Mouse (Mus musculus): Measurements from ENCODE around the gene Renbp.

DNA sequence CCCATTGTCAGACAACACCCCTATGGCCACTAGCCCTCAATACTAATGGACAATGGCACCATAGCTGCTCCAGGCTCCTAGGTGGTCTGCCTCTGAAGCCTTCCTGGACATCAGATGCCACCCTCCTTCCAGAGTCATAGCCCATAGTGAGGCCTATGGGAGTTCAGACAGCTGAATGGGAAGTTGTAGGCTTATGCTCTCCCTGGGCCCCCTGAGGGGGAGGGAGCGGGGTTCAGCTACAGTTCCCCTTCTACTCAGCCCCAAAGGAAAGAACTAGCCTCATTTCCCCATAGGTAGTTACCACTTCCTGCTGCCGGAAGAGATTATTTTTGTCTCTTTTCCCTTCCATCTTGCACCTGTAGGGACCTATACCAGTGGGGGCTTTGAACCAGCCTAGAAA, 19.1 kb downstream of the Renbp start:
- TF ChIP-seq POLR2A (IDR thresholded peaks at IDR 0.05; ENCODE audit: borderline replicate concordance, extremely low read depth, insufficient read depth, insufficient read length, poor library complexity, severe bottlenecking), result no peak
- TF ChIP-seq CTCF (IDR thresholded peaks at IDR 0.05; ENCODE audit: borderline replicate concordance, extremely low read depth, insufficient read depth, insufficient read length), result no peak

Measured in brain, embryonic 14.5 days (tissue).